Mouse (Mus musculus) MEL (cell line): ENCODE results near the gene Pycr1. TPM values are rescaled to one million over a fixed set of nuclear protein-coding genes. Genes with fewer than 3 reads are reported as not detected.

ENCODE experiments used
- DNase-seq: peaks from one replicate; pipeline ENCODE4 v3.0.0; 2011; ENCODE audit warnings: low read depth, low spot score
- H3K27ac ChIP-seq: 2 replicates; pipeline ENCODE4 v1.5.1; 2012; ENCODE audit warnings: low read depth, mild to moderate bottlenecking, control low read depth, low read length, moderate library complexity; ENCODE audit not compliant: control insufficient read depth
- H3K27me3 ChIP-seq, 2 experiments: fragments of 150-350 bp in 1 of 2; sonication (generic) in 1 of 2; 2 replicates each; pipeline ENCODE4 v1.6.1; 2012; ENCODE audit warnings: low read length in 2 of 2, mild to moderate bottlenecking in 2 of 2, improper control_type of control experiment in 1 of 2, moderate library complexity in 1 of 2; ENCODE audit not compliant: insufficient read depth in 2 of 2, control insufficient read depth in 1 of 2
- H3K36me3 ChIP-seq, 2 experiments: 2 replicates each; pipeline ENCODE4 v1.6.1; 2012 to 2014; ENCODE audit warnings: low read length in 2 of 2, improper control_type of control experiment in 1 of 2, inconsistent platforms in 1 of 2, mild to moderate bottlenecking in 1 of 2; ENCODE audit not compliant: insufficient read depth in 2 of 2, control insufficient read depth in 1 of 2
- H3K4me1 ChIP-seq, 2 experiments: fragments of 150-350 bp in 1 of 2; sonication (generic) in 1 of 2; 2 replicates each; pipeline ENCODE4 v1.6.1; 2012; ENCODE audit warnings: low read length in 2 of 2, improper control_type of control experiment in 1 of 2, mild to moderate bottlenecking in 1 of 2; ENCODE audit not compliant: insufficient read depth in 2 of 2, control insufficient read depth in 1 of 2
- H3K4me3 ChIP-seq, 2 experiments: fragments of 150-350 bp in 1 of 2; sonication (generic) in 1 of 2; 2 replicates each; pipeline ENCODE4 v1.5.1; 2012; ENCODE audit warnings: low read depth in 2 of 2, low read length in 2 of 2, mild to moderate bottlenecking in 2 of 2, moderate library complexity in 2 of 2, control low read depth in 1 of 2, improper control_type of control experiment in 1 of 2; ENCODE audit not compliant: control insufficient read depth in 1 of 2, insufficient read depth in 1 of 2
- H3K79me2 ChIP-seq: 2 replicates; pipeline ENCODE4 v1.6.1; 2012; ENCODE audit warnings: mild to moderate bottlenecking, low read length, moderate library complexity; ENCODE audit not compliant: control insufficient read depth, poor library complexity, insufficient read depth
- H3K9ac ChIP-seq: 2 replicates; pipeline ENCODE4 v1.6.1; 2012; ENCODE audit warnings: low read depth, mild to moderate bottlenecking, control low read depth, low read length, moderate library complexity; ENCODE audit not compliant: control insufficient read depth, poor library complexity, severe bottlenecking
- H3K9me3 ChIP-seq: fragments of 150-350 bp; sonication (generic); replicated peaks from 2 replicates; pipeline ENCODE4 v1.6.1; 2012; ENCODE audit warnings: mild to moderate bottlenecking, low read length, improper control_type of control experiment, moderate library complexity; ENCODE audit not compliant: insufficient read depth
- CHD1 ChIP-seq: IDR thresholded peaks from 2 replicates; pipeline ENCODE4 v1.6.1; 2012; ENCODE audit warnings: low read depth, mild to moderate bottlenecking, inconsistent platforms, low read length, improper control_type of control experiment
- CHD2 ChIP-seq: IDR thresholded peaks from 2 replicates; pipeline ENCODE4 v1.6.1; 2011; ENCODE audit warnings: low read length, improper control_type of control experiment
- CTCF ChIP-seq, 3 experiments: IDR thresholded peaks in 2 of 3; conservative IDR thresholded peaks in 1 of 3; 2 replicates each; pipeline ENCODE4 v1.5.1; 2011 to 2012; ENCODE audit warnings: low read length in 3 of 3, low read depth in 2 of 3, mild to moderate bottlenecking in 2 of 3, improper control_type of control experiment in 1 of 3, inconsistent platforms in 1 of 3, mixed read lengths in 1 of 3, moderate library complexity in 1 of 3; ENCODE audit not compliant: control insufficient read depth in 1 of 3, insufficient read depth in 1 of 3, poor library complexity in 1 of 3, severe bottlenecking in 1 of 3
- E2F4 ChIP-seq: IDR thresholded peaks from 2 replicates; pipeline ENCODE4 v1.6.1; 2011; ENCODE audit warnings: low read depth, low read length, improper control_type of control experiment, borderline replicate concordance
- ELF1 ChIP-seq: IDR thresholded peaks from 2 replicates; pipeline ENCODE4 v1.6.1; 2014; ENCODE audit warnings: low read depth, mild to moderate bottlenecking, inconsistent platforms, low read length, improper control_type of control experiment, moderate library complexity
- EP300 ChIP-seq, 2 experiments: IDR thresholded peaks; 2 replicates each; pipeline ENCODE4 v1.6.1; 2011; ENCODE audit warnings: improper control_type of control experiment in 2 of 2, low read length in 2 of 2, low read depth in 1 of 2, mild to moderate bottlenecking in 1 of 2
- GABPA ChIP-seq: IDR thresholded peaks from 2 replicates; pipeline ENCODE4 v1.6.1; 2012; ENCODE audit warnings: low read depth, mild to moderate bottlenecking, inconsistent platforms, low read length, improper control_type of control experiment, moderate library complexity
- GATA1 ChIP-seq: IDR thresholded peaks from 2 replicates; pipeline ENCODE4 v1.6.1; 2011; ENCODE audit warnings: low read depth, low read length, improper control_type of control experiment
- JUND ChIP-seq: IDR thresholded peaks from 2 replicates; pipeline ENCODE4 v1.6.1; 2011; ENCODE audit warnings: low read depth, mild to moderate bottlenecking, improper control_type of control experiment, low read length
- KAT2A ChIP-seq: conservative IDR thresholded peaks from 2 replicates; pipeline ENCODE4 v1.6.1; 2012; ENCODE audit warnings: low read depth, low read length, improper control_type of control experiment, inconsistent platforms
- MAFK ChIP-seq: IDR thresholded peaks from 2 replicates; pipeline ENCODE4 v1.6.1; 2011; ENCODE audit warnings: low read depth, mild to moderate bottlenecking, low read length, improper control_type of control experiment, borderline replicate concordance
- MAX ChIP-seq: IDR thresholded peaks from 2 replicates; pipeline ENCODE4 v1.6.1; 2011; ENCODE audit warnings: low read length, improper control_type of control experiment
- MEF2A ChIP-seq: IDR thresholded peaks from 2 replicates; pipeline ENCODE4 v1.6.1; 2014; ENCODE audit warnings: low read depth, mild to moderate bottlenecking, inconsistent platforms, low read length, improper control_type of control experiment; ENCODE audit not compliant: poor library complexity, insufficient replicate concordance, severe bottlenecking; ENCODE audit errors: extremely low read depth
- MXI1 ChIP-seq: IDR thresholded peaks from 2 replicates; pipeline ENCODE4 v1.6.1; 2011; ENCODE audit warnings: mild to moderate bottlenecking, low read depth, low read length, improper control_type of control experiment
- NRF1 ChIP-seq: IDR thresholded peaks from 2 replicates; pipeline ENCODE4 v1.6.1; 2014; ENCODE audit warnings: low read depth, mild to moderate bottlenecking, inconsistent platforms, low read length, improper control_type of control experiment, moderate library complexity; ENCODE audit not compliant: poor library complexity, insufficient read depth, severe bottlenecking
- POLR2A ChIP-seq, 2 experiments: IDR thresholded peaks; 2 replicates each; pipeline ENCODE4 v1.6.1; 2011 to 2012; ENCODE audit warnings: low read length in 2 of 2, mild to moderate bottlenecking in 2 of 2, control low read depth in 1 of 2, improper control_type of control experiment in 1 of 2, low read depth in 1 of 2, moderate library complexity in 1 of 2; ENCODE audit not compliant: control insufficient read depth in 1 of 2, insufficient read depth in 1 of 2, poor library complexity in 1 of 2
- RAD21 ChIP-seq: IDR thresholded peaks from 2 replicates; pipeline ENCODE4 v1.6.1; 2011; ENCODE audit warnings: mild to moderate bottlenecking, low read depth, low read length, improper control_type of control experiment
- SIN3A ChIP-seq: IDR thresholded peaks from 2 replicates; pipeline ENCODE4 v1.6.1; 2012; ENCODE audit warnings: low read length, improper control_type of control experiment, inconsistent platforms
- SMC3 ChIP-seq: IDR thresholded peaks from 2 replicates; pipeline ENCODE4 v1.6.1; 2011; ENCODE audit warnings: low read depth, low read length, improper control_type of control experiment
- TAL1 ChIP-seq: IDR thresholded peaks from 2 replicates; pipeline ENCODE4 v1.6.1; 2012; ENCODE audit warnings: mild to moderate bottlenecking, inconsistent platforms, low read length, moderate library complexity, mixed read lengths
- TBP ChIP-seq: IDR thresholded peaks from 2 replicates; pipeline ENCODE4 v1.8.0; 2011; ENCODE audit warnings: low read depth, low read length, improper control_type of control experiment
- TCF12 ChIP-seq: IDR thresholded peaks from 2 replicates; pipeline ENCODE4 v1.6.1; 2014; ENCODE audit warnings: low read depth, mild to moderate bottlenecking, inconsistent platforms, low read length, improper control_type of control experiment, moderate library complexity
- UBTF ChIP-seq: IDR thresholded peaks from 2 replicates; pipeline ENCODE4 v1.6.1; 2012; ENCODE audit warnings: low read depth, mild to moderate bottlenecking, inconsistent platforms, low read length, improper control_type of control experiment, moderate library complexity, borderline replicate concordance; ENCODE audit not compliant: insufficient read depth
- ZC3H11A ChIP-seq: IDR thresholded peaks from 2 replicates; pipeline ENCODE4 v1.6.1; 2012; ENCODE audit warnings: low read depth, mild to moderate bottlenecking, inconsistent platforms, low read length, improper control_type of control experiment
- polyA plus RNA-seq, 2 experiments: library from polyadenylated mRNA; stranded (reverse) in 1 of 2; unstranded in 1 of 2; fragments of >175 nt in 1 of 2; fragments of >200 nt in 1 of 2; gene quantifications; 2 replicates each; pipeline versions ENCODE4 v1.2.1 to v1.2.4; 2012; ENCODE audit warnings: low replicate concordance in 2 of 2, low read depth in 1 of 2; ENCODE audit not compliant: insufficient read length in 2 of 2, insufficient read depth in 1 of 2, missing spikeins in 1 of 2
- total RNA-seq: library from RNA; depleted of rRNA; stranded (reverse); fragments of 300-350 nt; gene quantifications from 2 replicates; pipeline ENCODE4 v1.2.3, GENCODE M21; 2012

Gene Pycr1
- total and polyA plus RNA-seq, 3 experiments, result 2.6 to 15.3 TPM; not detected in 1

- peaks cover 19 to 41% of the 10 kb centered on the region in 2 experiments for H3K4me1 ChIP-seq
- H3K27ac ChIP-seq, result peak overlapping the region; percentile 2; the same call in 1 of the 2 replicates
- H3K9ac ChIP-seq, result peak overlapping the region; percentile 98
- H3K79me2 ChIP-seq, result peaks cover 57% of the 10 kb centered on the region
- peak; percentile 75 for DNase-seq
- peaks cover 3 to 35% of the 10 kb centered on the region in 2 experiments; a peak in 3 of 4 replicates for H3K36me3 ChIP-seq
- no peaks in the 10 kb centered on the region for H3K9me3 ChIP-seq
- H3K4me3 ChIP-seq, result peak overlapping the region; percentile 79 to 87; a peak in 2 of 4 replicates
- TF ChIP-seq MAFK (no peak), RAD21 (no peak), JUND (peak; percentile 92), SMC3 (no peak), CHD1 (0 out of 2 replicates have a peak, but pooled peaks have one; percentile 17), MXI1 (peak; percentile 34; the same call in 1 of the 2 replicates), E2F4 (no peak), UBTF (no peak), TBP (0 out of 2 replicates have a peak, but pooled peaks have one; percentile 24), EP300 (IDR thresholded peaks at IDR 0.05; ENCODE audit: low read depth in 1 of 2, low read length in 2 of 2) (0 out of 4 replicates have a peak, but pooled peaks of 1 of the 2 experiments have one; percentile 11), KAT2A (no peak), GATA1 (peak; percentile 16; the same call in 1 of the 2 replicates), CTCF (IDR thresholded peaks at IDR 0.05 in 2 of 3, conservative IDR thresholded peaks at IDR 0.05 in 1 of 3; ENCODE audit: control insufficient read depth in 1 of 3, insufficient read depth in 1 of 3, low read depth in 2 of 3, low read length in 3 of 3, poor library complexity in 1 of 3, severe bottlenecking in 1 of 3) (no peak), TCF12 (0 out of 2 replicates have a peak, but pooled peaks have one; percentile 15), MAX (0 out of 2 replicates have a peak, but pooled peaks have one; percentile 27), NRF1 (no peak), ELF1 (no peak), SIN3A (peak; percentile 64), CHD2 (no peak), TAL1 (no peak), POLR2A (IDR thresholded peaks at IDR 0.05; ENCODE audit: control insufficient read depth in 1 of 2, insufficient read depth in 1 of 2, low read depth in 1 of 2, low read length in 2 of 2, poor library complexity in 1 of 2) (no peak), GABPA (peak; percentile 49; the same call in 1 of the 2 replicates), ZC3H11A (no peak), MEF2A (no peak)
- H3K27me3 ChIP-seq, result no peaks in the 10 kb centered on the region
These were observed 12.5 kb downstream of the Pycr1 start for GRCm38 (mm10) chr11:120630881-120631725.
